Mouse (Mus musculus) myocyte (in vitro differentiated cells): ENCODE measurements around the gene Bahcc1.

ENCODE experiments used
- CEBPB ChIP-seq: IDR thresholded peaks from 2 replicates; pipeline ENCODE4 v1.6.1; 2011; ENCODE audit warnings: mild to moderate bottlenecking, moderate library complexity; ENCODE audit not compliant: poor library complexity, insufficient read depth, severe bottlenecking
- MAX ChIP-seq: IDR thresholded peaks from one replicate; pipeline ENCODE4 v1.6.1; 2011; ENCODE audit warnings: low read depth, mild to moderate bottlenecking, control low read depth
- MYOD1 ChIP-seq, 3 experiments: IDR thresholded peaks; one replicate each; pipeline ENCODE4 v1.6.1; 2011; ENCODE audit warnings: control low read depth in 2 of 3, low read depth in 2 of 3, mild to moderate bottlenecking in 2 of 3, moderate library complexity in 1 of 3; ENCODE audit not compliant: insufficient read length in 2 of 3, control insufficient read depth in 1 of 3
- MYOG ChIP-seq, 3 experiments: IDR thresholded peaks; one replicate each; pipeline ENCODE4 v1.6.1; 2011; ENCODE audit warnings: control low read depth in 2 of 3, low read depth in 2 of 3, mild to moderate bottlenecking in 2 of 3; ENCODE audit not compliant: insufficient read length in 2 of 3, control insufficient read depth in 1 of 3, insufficient read depth in 1 of 3
- POLR2A ChIP-seq: IDR thresholded peaks from one replicate; pipeline ENCODE4 v1.6.1; 2011; ENCODE audit warnings: low read depth, mild to moderate bottlenecking, control low read depth, moderate library complexity; ENCODE audit not compliant: insufficient read length
- USF1 ChIP-seq: IDR thresholded peaks from one replicate; pipeline ENCODE4 v1.6.1; 2011; ENCODE audit warnings: low read depth, mild to moderate bottlenecking, control low read depth, moderate library complexity

DNA sequence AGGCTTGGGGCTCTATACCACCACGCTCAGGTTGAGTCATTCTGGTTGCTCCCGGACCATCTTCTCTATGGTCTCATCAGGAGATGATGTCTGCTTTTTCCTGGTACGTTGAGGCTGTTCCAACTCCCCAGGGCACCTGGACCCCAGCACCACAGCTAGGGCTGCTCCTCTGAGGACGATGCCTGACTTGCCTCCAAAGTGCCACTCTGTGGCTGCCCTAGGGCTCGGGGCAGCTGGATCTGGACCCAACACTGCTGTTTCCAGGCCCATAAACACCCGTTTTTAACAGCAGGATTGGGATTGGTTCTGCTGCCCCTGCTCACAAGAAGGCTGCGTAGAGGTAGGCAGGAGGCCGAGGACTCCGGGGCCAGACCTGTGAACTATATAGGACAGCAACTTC is 70.4 kb downstream of the Bahcc1 start:
- TF ChIP-seq POLR2A, result no peak
- TF ChIP-seq USF1, result no peak
- no peak for TF ChIP-seq MAX
- no peak for TF ChIP-seq CEBPB
- no peak for TF ChIP-seq MYOG (IDR thresholded peaks at IDR 0.05; ENCODE audit: control insufficient read depth in 1 of 3, insufficient read depth in 1 of 3, insufficient read length in 2 of 3, low read depth in 2 of 3)
- no peak for TF ChIP-seq MYOD1 (IDR thresholded peaks at IDR 0.05; ENCODE audit: control insufficient read depth in 1 of 3, insufficient read length in 2 of 3, low read depth in 2 of 3)
